24 mouse cellular contexts compared by ENCODE assay signal in the genomic region with DNA sequence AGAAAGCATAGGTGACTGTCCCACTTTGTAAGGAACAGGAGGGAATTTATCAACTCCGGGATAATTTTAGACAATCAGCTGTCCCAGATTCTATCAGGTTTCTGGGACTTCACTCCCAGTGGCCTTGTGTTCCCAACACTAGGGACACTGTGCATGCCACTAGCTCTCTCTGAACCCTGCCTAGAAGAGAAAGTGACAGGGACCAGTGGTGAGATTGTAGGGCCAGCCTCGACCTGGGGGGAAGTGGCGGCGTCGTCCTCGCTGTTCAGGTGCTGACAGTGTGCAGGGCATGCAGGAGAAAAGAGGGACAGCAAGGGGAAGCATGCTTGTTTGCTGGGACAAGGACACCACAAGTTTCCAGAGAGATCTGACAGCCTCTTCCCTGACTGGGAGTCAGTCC. TPM values are rescaled to one million over a fixed set of nuclear protein-coding genes. Genes with fewer than 3 reads are reported as not detected.
"Had no signal": no experiment of that assay in that cellular context is flagged by ENCODE, and none has a peak within 500 bp of the region (broad histone marks: within the 10 kb centered on the region; RNA-seq: fewer than 3 reads in every experiment).

No protein-coding gene starts in this region.

- H3K4me3 ChIP-seq: limb, embryonic 12.5 days; limb, embryonic 15.5 days; megakaryocyte, embryonic 14.5 days; midbrain, embryonic 10.5 days; neural tube, embryonic 12.5 days; neural tube, embryonic 15.5 days had no signal

- H3K9ac ChIP-seq: limb, embryonic 12.5 days; limb, embryonic 15.5 days; liver, embryonic 14.5 days; liver, postnatal 0 days; lung, embryonic 14.5 days; neural tube, embryonic 12.5 days; neural tube, embryonic 15.5 days had no signal

- H3K36me3 ChIP-seq: limb, embryonic 12.5 days; limb, embryonic 15.5 days; midbrain, embryonic 10.5 days; neural tube, embryonic 12.5 days; neural tube, embryonic 15.5 days had no signal

- H3K27ac ChIP-seq: limb, embryonic 12.5 days; limb, embryonic 15.5 days; liver, embryonic 14.5 days; midbrain, embryonic 10.5 days; neural tube, embryonic 12.5 days; neural tube, embryonic 15.5 days had no signal

- H3K27me3 ChIP-seq: limb, embryonic 12.5 days; limb, embryonic 15.5 days; neural tube, embryonic 15.5 days had no signal

- H3K4me1 ChIP-seq: midbrain, embryonic 10.5 days; neural tube, embryonic 12.5 days; neural tube, embryonic 15.5 days had no signal

- ATAC-seq: liver, postnatal 0 days; lung, postnatal 0 days had no signal

- H3K4me2 ChIP-seq: limb, embryonic 12.5 days; limb, embryonic 15.5 days; liver, embryonic 11.5 days; lung, embryonic 14.5 days; neural tube, embryonic 12.5 days; neural tube, embryonic 15.5 days had no signal

- H3K9me3 ChIP-seq: limb, embryonic 12.5 days; limb, embryonic 15.5 days; megakaryocyte, embryonic 14.5 days; midbrain, embryonic 10.5 days; neural tube, embryonic 12.5 days; neural tube, embryonic 15.5 days had no signal

- DNase-seq: kidney, adult 18-20 months; kidney, adult 9 months; kidney, postnatal 14 days; kidney, postnatal 4 days; left cerebral cortex, postnatal 4 days; liver, postnatal 0 days; lung, embryonic 14.5 days; lung, postnatal 36 days; midbrain, embryonic 14.5 days; right cerebral cortex, adult 18-20 months; right cerebral cortex, postnatal 14 days; right cerebral cortex, postnatal 4 days; spleen, adult 18-20 months; thymus, adult 18-20 months; thymus, postnatal 14 days had no signal

RNA-seq across cellular contexts. Expression of a gene that starts 37.2 kb away (rescaled TPM):
- polyA plus RNA-seq: limb, embryonic 12.5 days; liver, embryonic 11.5 days; liver, embryonic 14.5 days; liver, postnatal 0 days; midbrain, embryonic 10.5 days had no signal
